Mouse (Mus musculus): Measurements from ENCODE around the gene Clcnkb. TPM values are rescaled to one million over a fixed set of nuclear protein-coding genes. Genes with fewer than 3 reads are reported as not detected.

The Clcnkb gene
- polyA plus RNA-seq (2012; rRNA removed) = 0.68 and 1.2 TPM in 2 replicates

DNA sequence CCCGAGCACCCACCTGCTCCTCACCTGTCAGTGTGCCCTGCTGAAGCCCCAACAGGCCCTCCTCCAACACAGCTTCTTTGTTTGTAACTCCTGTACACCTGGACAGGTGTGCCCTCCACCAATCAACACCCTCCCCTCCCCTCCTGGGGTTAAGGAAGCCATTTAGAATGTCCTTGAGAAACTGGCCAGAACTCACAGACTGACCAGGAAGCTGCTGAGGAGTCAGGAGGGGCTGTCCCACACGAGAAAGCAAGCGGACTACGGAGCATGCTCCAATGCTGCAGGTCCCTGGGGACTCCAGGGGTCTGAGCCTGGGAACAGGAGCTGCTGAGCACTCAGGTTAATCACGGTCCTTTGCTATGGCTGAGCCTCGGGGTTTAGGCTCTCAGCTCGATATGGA lies at the start of gene Clcnkb:
Gene Clcnkb, minus strand, starts transcription at position 91 of the 400 bp plus-strand sequence.
- no peaks in the 10 kb centered on the region for H3K36me3 ChIP-seq (ENCODE audit: control insufficient read depth, insufficient read depth, low read length)
- peaks cover 19% of the 10 kb centered on the region for H3K4me1 ChIP-seq (ENCODE audit: control insufficient read depth, insufficient read depth, low read length)
- no peak for TF ChIP-seq POLR2A (IDR thresholded peaks at IDR 0.05; ENCODE audit: control insufficient read depth, low read depth, low read length)
- TF ChIP-seq CTCF (IDR thresholded peaks at IDR 0.05; ENCODE audit: control insufficient read depth, insufficient read depth, insufficient replicate concordance, low read depth, low read length) = no peak
- no peaks in the 10 kb centered on the region for H3K27me3 ChIP-seq (ENCODE audit: control insufficient read depth, insufficient read depth, low read length)
- no peak within 1 kb of the TSS for H3K27ac ChIP-seq (ENCODE audit: control insufficient read depth, insufficient read depth, low read depth, low read length)
- H3K4me3 ChIP-seq (ENCODE audit: control insufficient read depth, low read depth, low read length) = no peak within 1 kb of the TSS

DNA sequence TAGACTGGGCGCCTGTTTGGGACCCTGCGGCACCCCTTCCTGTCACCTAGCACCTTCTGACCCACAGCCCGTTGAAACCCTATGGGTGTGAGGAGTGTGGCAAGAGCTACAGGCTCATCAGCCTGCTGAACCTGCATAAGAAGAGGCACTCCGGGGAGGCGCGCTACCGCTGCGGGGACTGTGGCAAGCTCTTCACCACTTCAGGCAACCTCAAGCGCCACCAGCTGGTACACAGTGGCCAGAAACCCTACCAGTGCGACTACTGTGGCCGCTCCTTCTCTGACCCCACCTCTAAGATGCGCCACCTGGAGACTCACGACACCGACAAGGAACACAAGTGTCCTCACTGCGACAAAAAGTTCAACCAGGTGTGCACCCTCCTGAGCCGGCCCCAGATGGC lies 48.9 kb upstream of the Clcnkb start:
- TF ChIP-seq POLR2A (IDR thresholded peaks at IDR 0.05; ENCODE audit: control insufficient read depth, low read depth, low read length) (no peak), CTCF (IDR thresholded peaks at IDR 0.05; ENCODE audit: control insufficient read depth, insufficient read depth, insufficient replicate concordance, low read depth, low read length) (no peak)
- no peak overlapping the region for H3K4me3 ChIP-seq (ENCODE audit: control insufficient read depth, low read depth, low read length)
- no peaks in the 10 kb centered on the region for H3K27me3 ChIP-seq (ENCODE audit: control insufficient read depth, insufficient read depth, low read length)
- H3K27ac ChIP-seq (ENCODE audit: control insufficient read depth, insufficient read depth, low read depth, low read length) = no peak overlapping the region
- no peaks in the 10 kb centered on the region for H3K4me1 ChIP-seq (ENCODE audit: control insufficient read depth, insufficient read depth, low read length)
- peaks cover 2% of the 10 kb centered on the region for H3K36me3 ChIP-seq (ENCODE audit: control insufficient read depth, insufficient read depth, low read length)

DNA sequence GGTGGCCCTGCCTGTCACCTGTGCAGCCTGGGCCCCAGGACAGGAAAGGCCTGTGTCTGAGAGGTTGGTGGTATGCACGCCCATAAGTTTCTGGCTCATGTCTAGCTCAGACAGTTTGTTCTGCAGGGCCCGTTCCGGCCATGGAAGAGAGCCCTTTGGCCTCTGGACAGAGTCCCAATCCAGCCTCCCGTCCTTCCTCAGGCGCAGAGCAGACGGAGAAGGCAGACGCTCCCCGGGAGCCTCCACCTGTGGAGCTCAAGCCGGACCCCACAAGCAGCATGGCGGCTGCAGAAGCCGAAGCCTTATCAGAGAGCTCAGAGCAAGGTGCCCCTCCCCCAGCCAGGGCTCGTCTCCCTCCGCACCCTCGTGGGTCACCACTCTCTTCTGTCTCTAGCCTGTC lies 47.7 kb upstream of the Clcnkb start:
- H3K27ac ChIP-seq (ENCODE audit: control insufficient read depth, insufficient read depth, low read depth, low read length) = no peak overlapping the region
- no peaks in the 10 kb centered on the region for H3K4me1 ChIP-seq (ENCODE audit: control insufficient read depth, insufficient read depth, low read length)
- H3K27me3 ChIP-seq (ENCODE audit: control insufficient read depth, insufficient read depth, low read length) = no peaks in the 10 kb centered on the region
- H3K4me3 ChIP-seq (ENCODE audit: control insufficient read depth, low read depth, low read length) = no peak overlapping the region
- no peak for TF ChIP-seq CTCF (IDR thresholded peaks at IDR 0.05; ENCODE audit: control insufficient read depth, insufficient read depth, insufficient replicate concordance, low read depth, low read length)
- TF ChIP-seq POLR2A (IDR thresholded peaks at IDR 0.05; ENCODE audit: control insufficient read depth, low read depth, low read length) = no peak
- peaks cover 2% of the 10 kb centered on the region for H3K36me3 ChIP-seq (ENCODE audit: control insufficient read depth, insufficient read depth, low read length)

DNA sequence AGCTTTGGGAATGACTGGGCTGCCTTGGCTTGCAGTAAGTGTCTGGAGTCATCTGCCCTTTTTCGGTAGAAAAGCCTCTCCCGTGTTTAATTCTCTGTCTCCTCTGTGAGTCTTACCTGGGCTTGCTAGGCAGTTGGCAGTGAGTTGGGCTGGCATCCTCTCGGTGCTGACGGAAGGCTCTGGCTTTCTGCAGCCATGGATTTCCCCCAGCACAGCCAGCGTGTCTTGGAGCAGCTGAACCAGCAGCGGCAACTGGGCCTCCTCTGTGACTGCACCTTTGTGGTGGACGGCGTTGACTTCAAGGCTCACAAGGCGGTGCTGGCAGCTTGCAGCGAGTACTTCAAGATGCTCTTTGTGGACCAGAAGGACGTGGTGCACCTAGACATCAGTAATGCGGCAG lies 45.8 kb upstream of the Clcnkb start:
- no peak overlapping the region for H3K27ac ChIP-seq (ENCODE audit: control insufficient read depth, insufficient read depth, low read depth, low read length)
- H3K27me3 ChIP-seq (ENCODE audit: control insufficient read depth, insufficient read depth, low read length) = no peaks in the 10 kb centered on the region
- H3K36me3 ChIP-seq (ENCODE audit: control insufficient read depth, insufficient read depth, low read length) = peaks cover 2% of the 10 kb centered on the region
- no peak overlapping the region for H3K4me3 ChIP-seq (ENCODE audit: control insufficient read depth, low read depth, low read length)
- no peak for TF ChIP-seq POLR2A (IDR thresholded peaks at IDR 0.05; ENCODE audit: control insufficient read depth, low read depth, low read length)
- no peak for TF ChIP-seq CTCF (IDR thresholded peaks at IDR 0.05; ENCODE audit: control insufficient read depth, insufficient read depth, insufficient replicate concordance, low read depth, low read length)
- no peaks in the 10 kb centered on the region for H3K4me1 ChIP-seq (ENCODE audit: control insufficient read depth, insufficient read depth, low read length)

DNA sequence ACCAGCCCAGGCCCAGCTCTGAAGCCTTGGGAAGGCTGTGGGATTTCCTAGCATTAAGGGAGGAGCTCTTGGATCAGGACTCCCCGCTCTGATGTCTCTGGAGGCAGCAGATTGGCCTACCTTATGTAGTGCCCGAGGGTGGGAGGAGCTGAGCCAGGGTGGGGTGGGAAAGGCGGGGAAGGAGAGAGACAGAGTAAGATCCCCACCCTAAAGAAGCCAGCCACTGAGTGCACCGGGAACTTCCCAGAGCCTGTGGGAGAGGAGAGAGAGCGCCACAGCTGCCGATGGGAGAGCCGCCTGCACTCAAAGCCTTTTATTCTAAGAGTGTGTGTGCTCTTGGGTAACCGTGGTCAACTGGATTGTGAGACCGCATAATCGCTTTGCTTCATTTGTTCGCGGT lies 45.3 kb upstream of the Clcnkb start:
- no peak for TF ChIP-seq POLR2A (IDR thresholded peaks at IDR 0.05; ENCODE audit: control insufficient read depth, low read depth, low read length)
- no peak for TF ChIP-seq CTCF (IDR thresholded peaks at IDR 0.05; ENCODE audit: control insufficient read depth, insufficient read depth, insufficient replicate concordance, low read depth, low read length)
- H3K4me3 ChIP-seq (ENCODE audit: control insufficient read depth, low read depth, low read length) = no peak overlapping the region
- H3K4me1 ChIP-seq (ENCODE audit: control insufficient read depth, insufficient read depth, low read length) = no peaks in the 10 kb centered on the region
- no peak overlapping the region for H3K27ac ChIP-seq (ENCODE audit: control insufficient read depth, insufficient read depth, low read depth, low read length)
- H3K36me3 ChIP-seq (ENCODE audit: control insufficient read depth, insufficient read depth, low read length) = peaks cover 2% of the 10 kb centered on the region
- no peaks in the 10 kb centered on the region for H3K27me3 ChIP-seq (ENCODE audit: control insufficient read depth, insufficient read depth, low read length)

DNA sequence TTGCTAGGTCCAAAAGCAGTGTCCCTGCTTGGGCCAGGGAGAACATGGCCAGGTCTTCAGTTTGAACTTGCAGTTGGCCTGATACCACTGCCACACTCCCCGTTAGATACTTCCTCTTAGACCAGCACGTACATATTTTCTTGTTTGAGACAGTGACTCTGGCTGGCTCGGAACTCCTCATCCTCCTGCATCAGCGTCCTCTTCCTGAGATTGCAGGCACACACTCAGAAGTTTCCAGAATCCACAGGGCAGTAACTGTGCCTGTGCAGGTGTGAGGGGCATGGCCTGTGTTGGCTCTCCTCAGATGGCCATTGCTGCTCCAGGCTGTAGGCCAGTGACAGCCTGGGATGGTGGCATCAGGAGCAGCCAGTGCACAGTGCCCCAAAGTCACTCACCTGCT lies 44.7 kb upstream of the Clcnkb start:
- no peak for TF ChIP-seq POLR2A (IDR thresholded peaks at IDR 0.05; ENCODE audit: control insufficient read depth, low read depth, low read length)
- no peak for TF ChIP-seq CTCF (IDR thresholded peaks at IDR 0.05; ENCODE audit: control insufficient read depth, insufficient read depth, insufficient replicate concordance, low read depth, low read length)
- peaks cover 2% of the 10 kb centered on the region for H3K36me3 ChIP-seq (ENCODE audit: control insufficient read depth, insufficient read depth, low read length)
- no peak overlapping the region for H3K27ac ChIP-seq (ENCODE audit: control insufficient read depth, insufficient read depth, low read depth, low read length)
- no peak overlapping the region for H3K4me3 ChIP-seq (ENCODE audit: control insufficient read depth, low read depth, low read length)
- H3K4me1 ChIP-seq (ENCODE audit: control insufficient read depth, insufficient read depth, low read length) = no peaks in the 10 kb centered on the region
- no peaks in the 10 kb centered on the region for H3K27me3 ChIP-seq (ENCODE audit: control insufficient read depth, insufficient read depth, low read length)

DNA sequence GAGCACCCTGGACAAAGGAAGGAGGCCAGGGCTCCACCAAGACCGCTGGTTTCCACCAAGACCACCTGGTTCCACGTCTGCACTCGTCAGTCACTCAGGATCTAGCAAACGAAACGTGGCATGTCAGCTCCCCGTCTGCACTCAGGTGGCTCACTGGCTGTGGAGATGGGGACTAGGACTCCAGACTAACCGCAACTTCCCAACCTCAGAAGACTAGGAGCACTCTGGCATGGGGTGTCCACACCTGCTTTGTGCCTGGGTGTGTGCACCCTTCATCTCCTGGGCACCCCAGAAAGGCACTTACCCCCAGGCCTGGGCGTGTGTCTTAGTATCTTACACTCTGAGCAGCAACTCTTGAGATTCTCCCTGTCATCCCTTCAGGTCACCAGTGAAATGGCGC lies 44.0 kb upstream of the Clcnkb start:
- Histone ChIP-seq H3K4me3 (ENCODE audit: control insufficient read depth, low read depth, low read length) (no peak overlapping the region), H3K4me1 (ENCODE audit: control insufficient read depth, insufficient read depth, low read length) (no peaks in the 10 kb centered on the region), H3K27me3 (ENCODE audit: control insufficient read depth, insufficient read depth, low read length) (no peaks in the 10 kb centered on the region), H3K27ac (ENCODE audit: control insufficient read depth, insufficient read depth, low read depth, low read length) (no peak overlapping the region), H3K36me3 (ENCODE audit: control insufficient read depth, insufficient read depth, low read length) (peaks cover under 1% of the 10 kb centered on the region)
- TF ChIP-seq POLR2A (IDR thresholded peaks at IDR 0.05; ENCODE audit: control insufficient read depth, low read depth, low read length) (no peak), CTCF (IDR thresholded peaks at IDR 0.05; ENCODE audit: control insufficient read depth, insufficient read depth, insufficient replicate concordance, low read depth, low read length) (no peak)

DNA sequence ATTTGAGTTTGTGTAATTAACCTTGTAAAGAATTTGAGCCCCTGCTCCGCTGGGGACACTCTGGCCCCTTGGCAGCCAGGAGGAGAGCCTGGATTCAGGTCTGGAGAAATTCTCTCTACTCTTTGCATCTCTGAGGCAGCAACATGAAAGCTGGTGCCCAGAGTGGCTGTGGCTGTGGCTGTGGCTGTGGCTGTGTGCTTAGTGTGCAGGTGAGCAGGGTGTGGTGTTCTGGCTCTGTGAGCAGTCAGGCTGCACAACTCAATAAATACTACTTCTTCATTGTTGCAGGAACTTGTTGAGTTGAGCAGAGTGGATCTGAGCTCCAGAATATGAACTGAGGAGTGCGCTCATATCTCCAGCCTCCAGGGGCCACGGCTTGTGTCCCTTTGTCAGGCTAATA lies 43.1 kb upstream of the Clcnkb start:
- no peak for TF ChIP-seq POLR2A (IDR thresholded peaks at IDR 0.05; ENCODE audit: control insufficient read depth, low read depth, low read length)
- no peak for TF ChIP-seq CTCF (IDR thresholded peaks at IDR 0.05; ENCODE audit: control insufficient read depth, insufficient read depth, insufficient replicate concordance, low read depth, low read length)
- Histone ChIP-seq H3K27ac (ENCODE audit: control insufficient read depth, insufficient read depth, low read depth, low read length) (no peak overlapping the region), H3K27me3 (ENCODE audit: control insufficient read depth, insufficient read depth, low read length) (no peaks in the 10 kb centered on the region), H3K4me3 (ENCODE audit: control insufficient read depth, low read depth, low read length) (no peak overlapping the region), H3K36me3 (ENCODE audit: control insufficient read depth, insufficient read depth, low read length) (no peaks in the 10 kb centered on the region), H3K4me1 (ENCODE audit: control insufficient read depth, insufficient read depth, low read length) (no peaks in the 10 kb centered on the region)
